Mouse (Mus musculus): ENCODE results near the gene Rlf.

GRCm38 (mm10) chr4:121196995-121197394 is 17.9 kb downstream of the Rlf start:
- TF ChIP-seq POLR2A (IDR thresholded peaks at IDR 0.05; ENCODE audit: low read depth, low read length) (no peak), CTCF (IDR thresholded peaks at IDR 0.05; ENCODE audit: extremely low read depth, insufficient read depth, insufficient read length, insufficient replicate concordance) (no peak)
